Mouse (Mus musculus) neural tube, embryonic 12.5 days (tissue): ENCODE results near the gene Tbc1d2. TPM values are rescaled to one million over a fixed set of nuclear protein-coding genes. Genes with fewer than 3 reads are reported as not detected.
"Not testable (repeated sequence)": the region's sequence is repeated elsewhere in the genome, so short reads cannot be mapped to it uniquely, and the experiment has no call there.

ENCODE experiments used
- ATAC-seq: fragments of 200-750 bp; cut with Nextera tagmentation; 2 replicates; pipeline ENCODE4 v1.8.0; 2017; ENCODE audit warnings: low read depth, mild to moderate bottlenecking, moderate TSS enrichment, moderate library complexity; ENCODE audit not compliant: low FRiP score
- H3K27ac ChIP-seq: fragments of 300-500 bp; sonication (generic); 2 replicates; pipeline ENCODE4 v1.5.1; 2016
- H3K27me3 ChIP-seq: fragments of 300-500 bp; sonication (generic); replicated peaks from 2 replicates; pipeline ENCODE4 v1.6.1; 2016; ENCODE audit warnings: mild to moderate bottlenecking
- H3K36me3 ChIP-seq: fragments of 300-500 bp; sonication (generic); 2 replicates; pipeline ENCODE4 v1.6.1; 2016; ENCODE audit warnings: mild to moderate bottlenecking
- H3K4me1 ChIP-seq: fragments of 300-500 bp; sonication (generic); 2 replicates; pipeline ENCODE4 v1.6.1; 2016
- H3K4me2 ChIP-seq: fragments of 300-500 bp; sonication (generic); replicated peaks from 2 replicates; pipeline ENCODE4 v1.6.1; 2016; ENCODE audit warnings: mild to moderate bottlenecking
- H3K4me3 ChIP-seq: fragments of 300-500 bp; sonication (generic); 2 replicates; pipeline ENCODE4 v1.5.1; 2016
- H3K9ac ChIP-seq: fragments of 300-500 bp; sonication (generic); 2 replicates; pipeline ENCODE4 v1.6.1; 2016; ENCODE audit warnings: mild to moderate bottlenecking
- H3K9me3 ChIP-seq: fragments of 300-500 bp; sonication (generic); 2 replicates; pipeline ENCODE4 v1.6.1; 2016; ENCODE audit warnings: mild to moderate bottlenecking
- WGBS: fragments of 180-500 bp; shearing (Covaris S2); methylation state at CpG from one replicate; pipeline ENCODE4 v1.1.7; 2016; 5-methylcytosine and 5-hydroxymethylcytosine counted together
- polyA plus RNA-seq: library from polyadenylated mRNA; unstranded; fragments of >200 nt; fragmentation: Nextera tagmentation; extraction: Ambion mirVana; gene quantifications from 2 replicates; pipeline ENCODE4 v1.2.1, GENCODE M21; 2016

Tbc1d2 gene
- polyA plus RNA-seq, 1 experiment from 2014 or later = 1.5 TPM

GRCm38 (mm10) chr4:46584536-46584935, 65.5 kb downstream of the Tbc1d2 start:
- ATAC-seq, H3K4me3 ChIP-seq, H3K4me1 ChIP-seq, H3K27me3 ChIP-seq, H3K9ac ChIP-seq, H3K4me2 ChIP-seq, H3K27ac ChIP-seq, H3K36me3 ChIP-seq, H3K9me3 ChIP-seq: not testable (repeated sequence)
- WGBS = 75% methylated on average over 3 of the region's 3 CpGs

- not testable (repeated sequence) for ATAC-seq, H3K4me1 ChIP-seq, H3K9ac ChIP-seq, H3K4me2 ChIP-seq, H3K36me3 ChIP-seq, H3K9me3 ChIP-seq, H3K27me3 ChIP-seq, H3K4me3 ChIP-seq, H3K27ac ChIP-seq
- 86% methylated on average over 2 of the region's 6 CpGs for WGBS
Observed at GRCm38 (mm10) chr4:46584084-46584483, 65.9 kb downstream of the Tbc1d2 start.

- not testable (repeated sequence) for H3K36me3 ChIP-seq, ATAC-seq, H3K9ac ChIP-seq, H3K4me1 ChIP-seq, H3K27me3 ChIP-seq, H3K27ac ChIP-seq, H3K4me3 ChIP-seq, H3K4me2 ChIP-seq, H3K9me3 ChIP-seq
- 85% methylated on average over 9 of the region's 9 CpGs for WGBS
Observed at GRCm38 (mm10) chr4:46582024-46582423, 68.0 kb downstream of the Tbc1d2 start.

- H3K27me3 ChIP-seq, ATAC-seq: not testable (repeated sequence)
- 94% methylated on average over 22 of the region's 22 CpGs for WGBS
Observed at GRCm38 (mm10) chr4:46581577-46581976, 68.4 kb downstream of the Tbc1d2 start.

GRCm38 (mm10) chr4:46580799-46581243, 69.2 kb downstream of the Tbc1d2 start:
- H3K27ac ChIP-seq, H3K4me2 ChIP-seq, H3K4me1 ChIP-seq, H3K36me3 ChIP-seq, ATAC-seq, H3K9me3 ChIP-seq, H3K9ac ChIP-seq, H3K4me3 ChIP-seq, H3K27me3 ChIP-seq: not testable (repeated sequence)
- WGBS = 91% methylated on average over 15 of the region's 15 CpGs

More at GRCm38 (mm10) chr4:46581577-46581976, 68.4 kb downstream of the Tbc1d2 start:
- not testable (repeated sequence) for H3K27ac ChIP-seq, H3K4me3 ChIP-seq, H3K9me3 ChIP-seq, H3K4me2 ChIP-seq, H3K4me1 ChIP-seq, H3K9ac ChIP-seq, H3K36me3 ChIP-seq

GRCm38 (mm10) chr4:46578796-46579346, 71.1 kb downstream of the Tbc1d2 start:
- not testable (repeated sequence) for H3K4me2 ChIP-seq, H3K27me3 ChIP-seq, H3K4me1 ChIP-seq, ATAC-seq, H3K27ac ChIP-seq, H3K9me3 ChIP-seq, H3K9ac ChIP-seq, H3K4me3 ChIP-seq, H3K36me3 ChIP-seq
- WGBS = 81% methylated on average over 8 of the region's 8 CpGs

- H3K4me2 ChIP-seq = no peak overlapping the region
Observed at GRCm38 (mm10) chr4:46578228-46578627, 71.8 kb downstream of the Tbc1d2 start.

GRCm38 (mm10) chr4:46575509-46576284, 74.3 kb downstream of the Tbc1d2 start:
- H3K27ac ChIP-seq, H3K4me3 ChIP-seq, ATAC-seq, H3K4me1 ChIP-seq, H3K27me3 ChIP-seq, H3K36me3 ChIP-seq, H3K4me2 ChIP-seq, H3K9me3 ChIP-seq, H3K9ac ChIP-seq: not testable (repeated sequence)
- WGBS = 92% methylated on average over 6 of the region's 10 CpGs

More at GRCm38 (mm10) chr4:46578228-46578627, 71.8 kb downstream of the Tbc1d2 start:
- Histone ChIP-seq H3K4me3 (no peak overlapping the region), H3K9ac (no peak overlapping the region), H3K27ac (no peak overlapping the region), H3K36me3 (no peaks in the 10 kb centered on the region), H3K4me1 (no peaks in the 10 kb centered on the region), H3K9me3 (0 out of 2 replicates have a peak, but pooled peaks cover 4% of the 10 kb centered on the region), H3K27me3 (no peaks in the 10 kb centered on the region)
- ATAC-seq = no peak
- 88% methylated on average over 1 of the region's 1 CpGs for WGBS

GRCm38 (mm10) chr4:46574841-46575240, 75.2 kb downstream of the Tbc1d2 start:
- no peaks in the 10 kb centered on the region for H3K27me3 ChIP-seq
- no peak overlapping the region for H3K27ac ChIP-seq
- 80% methylated on average over 12 of the region's 12 CpGs for WGBS
- H3K9ac ChIP-seq = no peak overlapping the region
- H3K4me3 ChIP-seq = no peak overlapping the region
- H3K4me2 ChIP-seq = no peak overlapping the region
- H3K4me1 ChIP-seq = 0 out of 2 replicates have a peak, but pooled peaks cover 2% of the 10 kb centered on the region
- no peak for ATAC-seq
- 0 out of 2 replicates have a peak, but pooled peaks cover 6% of the 10 kb centered on the region for H3K9me3 ChIP-seq
- H3K36me3 ChIP-seq = no peaks in the 10 kb centered on the region

- H3K36me3 ChIP-seq = no peaks in the 10 kb centered on the region
- WGBS = 62% methylated on average over 9 of the region's 9 CpGs
Observed at GRCm38 (mm10) chr4:46574024-46574753, 75.8 kb downstream of the Tbc1d2 start.

GRCm38 (mm10) chr4:46572616-46573015, 77.4 kb downstream of the Tbc1d2 start:
- no peak overlapping the region for H3K4me3 ChIP-seq
- no peak overlapping the region for H3K4me2 ChIP-seq
- 0 out of 2 replicates have a peak, but pooled peaks cover 5% of the 10 kb centered on the region for H3K4me1 ChIP-seq
- 87% methylated on average over 4 of the region's 4 CpGs for WGBS
- H3K9ac ChIP-seq = no peak overlapping the region
- H3K36me3 ChIP-seq = no peaks in the 10 kb centered on the region
- no peaks in the 10 kb centered on the region for H3K27me3 ChIP-seq
- ATAC-seq = no peak
- 0 out of 2 replicates have a peak, but pooled peaks cover 3% of the 10 kb centered on the region for H3K9me3 ChIP-seq
- H3K27ac ChIP-seq = no peak overlapping the region

More at GRCm38 (mm10) chr4:46574024-46574753, 75.8 kb downstream of the Tbc1d2 start:
- H3K4me3 ChIP-seq = no peak overlapping the region
- 0 out of 2 replicates have a peak, but pooled peaks cover 6% of the 10 kb centered on the region for H3K9me3 ChIP-seq
- H3K9ac ChIP-seq = no peak overlapping the region
- no peaks in the 10 kb centered on the region for H3K27me3 ChIP-seq
- no peak overlapping the region for H3K4me2 ChIP-seq
- no peak for ATAC-seq
- no peak overlapping the region for H3K27ac ChIP-seq
- H3K4me1 ChIP-seq = 0 out of 2 replicates have a peak, but pooled peaks cover 5% of the 10 kb centered on the region

GRCm38 (mm10) chr4:46571744-46572143, 78.3 kb downstream of the Tbc1d2 start:
- Histone ChIP-seq H3K4me3 (no peak overlapping the region), H3K4me2 (no peak overlapping the region), H3K4me1 (0 out of 2 replicates have a peak, but pooled peaks cover 5% of the 10 kb centered on the region), H3K9me3 (0 out of 2 replicates have a peak, but pooled peaks cover 3% of the 10 kb centered on the region), H3K9ac (no peak overlapping the region), H3K27me3 (no peaks in the 10 kb centered on the region), H3K36me3 (no peaks in the 10 kb centered on the region), H3K27ac (no peak overlapping the region)
- ATAC-seq = no peak
- WGBS = 90% methylated on average over 9 of the region's 9 CpGs
